Mouse (Mus musculus): ENCODE measurements around the gene Snx33. TPM values are rescaled to one million over a fixed set of nuclear protein-coding genes. Genes with fewer than 3 reads are reported as not detected.
"Not testable (repeated sequence)": the region's sequence is repeated elsewhere in the genome, so short reads cannot be mapped to it uniquely, and the experiment has no call there.

Snx33 gene
- 4.7 and 4.8 TPM in 2 replicates for total RNA-seq (2017)

DNA sequence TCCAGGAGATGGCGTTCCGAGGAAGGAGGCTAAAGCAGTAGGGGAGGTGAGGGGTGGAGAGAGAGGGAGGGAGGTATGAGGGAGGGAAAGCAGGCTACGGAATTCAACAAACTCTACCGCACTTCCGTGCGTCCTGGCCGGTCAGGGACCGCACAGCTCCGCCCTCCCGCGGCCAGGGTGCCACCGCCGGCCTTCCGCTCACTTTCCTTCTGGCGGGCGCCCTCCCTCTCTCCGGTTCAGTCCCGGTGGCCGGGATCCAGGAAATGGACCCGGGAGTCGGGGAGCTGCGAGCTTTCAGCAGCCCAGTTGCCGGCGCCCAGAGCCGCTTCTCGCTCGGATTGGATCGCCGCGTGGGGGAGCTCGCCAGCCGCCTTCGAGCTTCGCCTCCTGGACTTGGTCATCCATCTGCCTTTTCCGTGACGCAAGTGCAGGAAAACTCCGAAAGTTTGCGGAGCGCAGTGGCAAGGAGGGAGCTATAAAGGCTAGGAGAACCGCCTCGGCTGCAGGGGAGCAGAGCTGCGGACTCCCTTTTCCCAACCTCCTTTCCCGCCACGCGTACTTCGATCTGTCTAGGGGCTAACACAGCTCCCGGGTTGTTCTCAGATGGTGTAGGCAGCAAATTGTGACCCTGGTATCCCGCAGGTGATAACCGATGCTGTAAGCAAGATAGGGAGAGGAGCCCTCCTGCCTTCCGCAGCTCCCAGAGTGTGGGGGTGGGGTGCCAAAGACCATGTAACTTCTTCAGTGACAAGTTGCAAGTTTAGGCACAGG is at the start of gene Snx33:
Snx33 (minus strand) TSS at position 331 of the 771 bp plus-strand sequence.
- peak; percentile 71 for ATAC-seq (replicated peaks; ENCODE audit: low read depth, poor library complexity, severe bottlenecking)

DNA sequence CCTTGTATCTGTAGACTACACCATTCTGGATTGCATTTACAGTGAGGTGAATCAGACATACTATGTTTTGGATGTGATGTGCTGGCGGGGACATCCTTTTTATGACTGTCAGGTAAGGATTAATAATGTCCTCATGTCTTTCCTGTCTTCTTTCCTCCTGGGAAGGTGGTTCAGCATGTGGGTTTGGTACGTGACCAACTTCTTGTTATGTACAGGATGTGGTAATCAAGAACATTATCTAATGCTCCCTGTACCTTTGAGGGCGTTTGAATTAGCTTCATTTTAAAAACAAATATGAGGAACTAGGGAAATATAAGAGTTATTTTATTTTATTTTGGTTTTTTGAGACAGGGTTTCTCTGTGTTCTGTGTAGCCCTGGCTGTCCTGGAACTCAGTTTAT is 47.0 kb upstream of the Snx33 start:
- no peak for ATAC-seq (replicated peaks; ENCODE audit: low read depth, poor library complexity, severe bottlenecking)

DNA sequence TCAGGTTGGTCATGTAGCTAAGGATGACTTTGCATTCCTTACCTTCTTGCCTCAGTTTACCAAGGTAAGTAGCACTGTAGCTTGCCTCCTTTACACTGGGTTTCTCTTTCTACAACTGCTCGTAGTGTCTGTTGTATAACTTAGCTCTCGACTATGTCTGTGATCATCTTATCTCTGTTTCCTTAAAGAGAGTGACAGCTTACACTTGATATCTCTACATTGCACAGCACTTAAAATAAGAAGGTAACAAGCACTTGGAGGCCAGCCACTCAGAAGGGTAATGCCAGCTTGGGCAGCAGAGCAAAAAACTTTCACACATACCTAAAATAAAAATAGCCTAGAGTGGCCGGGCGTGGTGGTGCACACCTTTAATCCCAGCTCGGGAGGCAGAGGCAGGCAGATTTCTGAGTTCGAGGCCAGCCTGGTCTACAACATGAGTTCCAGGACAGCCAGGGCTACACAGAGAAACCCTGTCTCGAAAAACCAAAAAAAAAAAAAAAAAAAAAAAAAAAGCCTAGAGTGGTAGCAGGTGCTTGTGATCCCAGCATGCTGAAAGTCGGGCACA is 45.9 kb upstream of the Snx33 start:
- ATAC-seq (replicated peaks; ENCODE audit: low read depth, poor library complexity, severe bottlenecking) = no peak

DNA sequence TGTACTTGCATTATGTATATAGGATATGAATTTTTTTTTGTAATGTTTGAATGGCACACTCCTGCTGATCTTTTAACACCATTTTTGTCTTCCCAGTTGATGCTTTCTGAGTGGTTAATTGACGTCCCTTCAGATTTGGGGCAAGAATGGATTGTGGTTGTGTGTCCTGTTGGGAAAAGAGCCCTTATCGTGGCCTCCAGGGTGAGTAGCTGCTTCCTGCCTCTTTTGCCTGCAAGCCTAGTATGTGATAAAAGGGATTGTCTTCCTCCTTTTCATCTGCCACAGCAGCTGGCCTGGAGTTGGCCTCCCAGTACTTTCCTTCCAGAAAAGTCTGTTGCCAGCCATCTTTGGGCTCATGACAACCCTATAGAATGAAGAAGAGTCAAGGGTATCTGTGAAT is 42.0 kb upstream of the Snx33 start:
- ATAC-seq (replicated peaks; ENCODE audit: low read depth, poor library complexity, severe bottlenecking) = peak; percentile 52; the same call in 1 of the 2 replicates

DNA sequence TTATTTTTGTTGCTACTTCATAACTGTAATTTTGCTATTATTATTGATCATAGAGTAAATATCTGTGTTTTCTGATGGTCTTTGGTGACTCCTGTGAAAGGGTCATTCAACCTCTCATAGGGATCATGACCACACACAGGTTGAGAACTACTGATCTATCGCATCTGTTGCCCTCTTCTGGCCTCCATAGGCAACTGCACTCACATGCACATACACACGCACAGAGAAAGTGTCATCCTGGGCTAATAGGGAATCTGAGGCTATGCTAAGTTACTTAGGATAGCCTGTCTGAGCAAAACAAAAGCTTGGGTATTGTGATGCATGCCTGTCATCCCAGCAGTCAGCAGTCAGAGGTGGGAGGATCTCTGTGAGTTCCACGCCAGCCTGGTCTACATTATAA is 33.4 kb upstream of the Snx33 start:
- ATAC-seq (replicated peaks; ENCODE audit: low read depth, poor library complexity, severe bottlenecking) = no peak

DNA sequence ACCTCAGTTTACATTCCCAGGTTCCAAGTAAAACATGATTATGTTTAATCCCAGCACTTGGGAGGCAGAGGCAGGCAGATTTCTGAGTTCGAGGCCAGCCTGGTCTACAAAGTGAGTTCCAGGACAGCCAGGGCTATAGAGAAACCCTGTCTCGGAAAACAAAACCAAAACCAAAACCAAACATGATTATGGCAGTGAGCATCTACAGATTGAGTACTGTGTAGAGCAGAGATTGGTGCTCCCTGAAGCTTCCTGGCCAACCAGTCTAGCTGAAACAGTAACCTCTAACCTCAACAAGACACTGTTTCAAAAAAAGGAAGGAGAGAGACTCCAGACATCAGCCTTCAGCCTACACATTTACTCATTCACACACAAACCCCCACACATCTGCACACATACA is 30.5 kb upstream of the Snx33 start:
- ATAC-seq (replicated peaks; ENCODE audit: low read depth, poor library complexity, severe bottlenecking) = no peak

DNA sequence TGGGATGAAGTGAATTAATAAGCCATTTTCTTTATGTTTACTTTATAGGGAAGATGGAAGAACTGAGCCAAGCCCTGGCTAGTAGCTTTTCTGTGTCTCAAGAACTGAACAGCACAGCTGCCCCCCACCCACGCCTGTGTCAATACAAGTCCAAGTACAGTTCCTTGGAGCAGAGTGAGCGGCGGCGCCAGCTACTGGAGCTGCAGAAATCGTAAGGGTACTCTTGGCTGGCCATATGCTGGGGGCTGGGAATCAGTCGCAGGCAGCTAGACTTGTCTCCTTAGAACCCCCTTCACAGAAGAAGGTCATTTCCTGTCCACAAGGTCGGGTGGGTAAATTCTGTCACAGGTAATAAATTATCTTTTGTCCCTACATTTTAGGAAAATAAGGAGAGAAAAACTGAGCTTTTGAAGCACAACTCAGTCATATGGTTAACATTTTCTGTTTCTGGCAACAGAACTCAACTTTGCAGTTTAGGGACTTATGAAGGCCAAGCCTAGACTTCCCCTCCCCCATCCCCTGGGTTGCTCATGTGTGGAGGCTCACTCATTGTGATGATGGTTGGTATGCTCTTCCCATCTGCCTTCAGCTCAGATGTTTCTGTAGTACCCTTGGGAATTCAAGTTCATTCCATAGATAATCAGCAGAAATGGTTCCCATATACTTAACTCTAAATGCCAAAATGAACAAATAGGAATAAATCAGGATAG is 28.9 kb upstream of the Snx33 start:
- no peak for ATAC-seq (replicated peaks; ENCODE audit: low read depth, poor library complexity, severe bottlenecking)

DNA sequence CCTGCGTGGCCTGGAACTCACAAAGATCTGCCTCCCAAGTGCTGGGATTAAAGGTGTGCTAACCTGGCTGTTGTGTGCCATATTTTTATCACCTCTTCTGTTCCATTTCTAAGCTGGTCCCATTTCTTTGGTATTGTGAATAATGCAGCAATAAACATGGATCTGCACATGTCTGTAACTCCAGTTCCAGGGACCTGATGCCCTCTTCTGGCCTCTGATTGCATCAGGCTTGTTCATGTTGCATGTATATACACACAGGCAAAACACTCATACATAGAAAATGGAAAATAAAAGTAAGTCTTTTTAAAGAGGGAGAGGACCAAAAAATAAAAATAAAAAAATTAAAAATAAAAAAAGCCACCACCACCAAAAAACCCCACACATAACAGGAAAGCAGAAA is 25.4 kb upstream of the Snx33 start:
- ATAC-seq (replicated peaks; ENCODE audit: low read depth, poor library complexity, severe bottlenecking) = no peak

DNA sequence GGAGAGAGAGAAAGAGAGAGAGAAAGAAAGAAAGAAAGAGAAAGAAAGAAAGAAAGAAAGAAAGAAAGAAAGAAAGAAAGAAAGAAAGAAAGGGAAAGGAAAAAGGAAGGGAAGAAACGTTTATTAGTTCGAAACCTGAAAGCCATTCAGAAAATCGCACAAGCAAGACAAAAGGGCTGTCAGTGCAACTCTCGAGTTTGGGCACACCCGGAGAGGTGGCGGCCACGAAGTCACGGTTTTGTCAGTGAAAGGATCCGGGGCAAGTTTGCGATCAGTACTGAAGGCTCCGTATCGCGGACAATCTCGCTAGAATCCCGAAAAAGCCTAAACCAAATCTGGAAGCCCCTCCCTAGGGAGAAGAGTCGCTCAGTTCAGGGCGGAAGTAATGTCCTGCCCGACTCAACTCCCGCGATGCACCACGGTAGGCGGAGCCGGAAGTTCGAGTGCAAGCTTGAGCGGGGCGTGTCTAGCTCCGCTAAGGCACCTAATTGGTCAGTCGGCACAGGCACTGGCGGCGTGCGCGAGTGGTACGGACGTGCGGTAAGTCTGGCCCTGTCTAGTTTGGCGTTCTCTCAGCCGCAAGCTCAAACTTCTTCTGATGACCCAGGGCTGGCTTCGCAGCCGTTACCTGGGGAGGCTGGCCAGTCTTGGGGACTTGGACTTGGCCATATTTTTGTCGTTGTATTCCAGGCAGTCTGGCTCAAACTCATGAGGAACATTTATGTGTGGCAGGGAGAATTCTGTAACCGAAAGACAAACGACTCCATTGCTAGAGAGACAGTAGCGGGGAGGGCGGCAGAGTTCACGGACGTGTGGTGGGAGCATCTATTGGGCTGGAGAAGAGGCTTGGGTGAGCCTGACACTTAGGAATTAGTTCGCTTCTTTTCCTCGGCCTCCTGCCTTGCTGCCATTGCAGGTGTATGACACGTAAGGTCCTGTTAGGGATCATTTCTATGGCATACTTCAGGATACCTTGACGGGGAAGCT is 22.5 kb upstream of the Snx33 start, which contains the start of gene Snupn:
Snupn (plus strand) TSS at position 465 of the 987 bp plus-strand sequence.
- ATAC-seq (replicated peaks; ENCODE audit: low read depth, poor library complexity, severe bottlenecking) = peak; percentile 100

DNA sequence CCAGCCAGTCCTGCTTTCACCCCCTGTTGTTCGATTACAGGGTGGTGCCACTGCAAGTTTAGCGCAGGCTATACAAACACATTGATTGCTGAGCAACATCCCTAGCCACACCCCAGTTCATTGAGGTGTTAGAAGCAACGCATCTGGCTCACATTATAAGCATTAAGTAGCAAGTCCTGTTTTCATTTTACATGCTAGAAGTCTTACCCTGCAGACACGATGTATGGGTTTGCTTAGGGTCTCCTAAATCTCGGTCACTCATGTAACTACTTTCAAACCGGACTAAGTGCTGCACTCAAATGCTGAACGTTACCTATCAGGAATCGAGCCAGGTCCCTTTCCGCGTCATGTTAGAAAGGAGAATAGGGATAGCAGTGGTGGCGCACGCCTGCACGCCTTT is 21.6 kb upstream of the Snx33 start:
- no peak for ATAC-seq (replicated peaks; ENCODE audit: low read depth, poor library complexity, severe bottlenecking)

DNA sequence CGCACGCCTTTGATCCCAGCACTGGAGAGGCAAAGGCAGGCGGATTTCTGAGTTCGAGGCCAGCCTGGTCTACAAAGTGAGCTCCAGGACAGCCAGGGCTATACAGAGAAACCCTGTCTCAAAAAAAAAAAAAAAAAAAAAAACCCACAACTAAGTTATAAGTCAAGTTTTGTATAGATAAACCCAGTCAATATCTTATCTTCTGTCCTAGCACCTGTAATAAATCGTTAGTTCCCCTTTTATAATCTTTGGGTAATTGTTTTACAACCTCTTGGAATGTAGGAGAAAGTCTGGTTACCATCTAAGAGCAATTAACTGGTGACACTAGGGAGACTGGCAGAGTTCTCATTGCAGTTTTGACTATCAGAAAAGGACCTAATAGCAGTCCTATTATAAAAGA is 20.5 kb upstream of the Snx33 start:
- not testable (repeated sequence) for ATAC-seq (replicated peaks; ENCODE audit: low read depth, poor library complexity, severe bottlenecking)

DNA sequence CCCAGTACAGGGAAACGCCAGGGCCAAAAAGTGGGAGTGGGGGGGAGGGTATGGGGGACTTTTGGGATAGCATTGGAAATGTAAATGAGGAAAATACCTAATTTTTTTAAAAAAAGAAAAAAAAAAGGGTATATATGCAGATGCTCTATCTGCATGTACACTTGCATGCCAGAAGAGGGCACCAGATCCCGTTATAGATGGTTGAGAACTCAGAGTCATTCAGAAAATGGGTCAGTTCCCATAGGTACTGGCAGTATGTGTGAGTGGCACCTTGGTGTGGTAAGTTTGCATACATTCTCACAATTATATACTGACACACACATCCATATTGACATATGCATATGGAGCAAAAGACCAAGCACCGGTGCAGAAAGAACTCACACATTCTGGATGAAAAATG is 19.3 kb upstream of the Snx33 start:
- ATAC-seq (replicated peaks; ENCODE audit: low read depth, poor library complexity, severe bottlenecking) = 0 out of 2 replicates have a peak, but pooled peaks have one; percentile 27

DNA sequence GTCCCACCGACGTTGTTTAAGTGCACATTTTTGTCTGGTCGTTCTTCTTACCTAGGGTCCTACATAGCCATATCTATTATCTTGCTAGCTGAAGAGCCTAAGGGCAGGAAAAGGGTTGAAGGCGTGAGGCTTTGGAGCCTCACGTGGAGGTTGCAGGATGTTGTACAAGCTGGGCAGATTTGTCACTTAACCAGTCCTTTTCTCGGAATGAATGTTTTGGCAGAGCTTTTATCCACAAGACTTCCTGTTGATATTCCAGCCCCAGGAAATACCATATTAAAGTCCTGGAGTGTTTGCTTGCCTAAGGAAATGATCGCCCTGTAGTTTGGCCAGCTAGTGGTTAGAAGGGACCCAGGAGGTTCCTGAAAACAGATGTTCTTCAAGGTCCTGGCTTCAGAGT is 10.2 kb upstream of the Snx33 start:
- no peak for ATAC-seq (replicated peaks; ENCODE audit: low read depth, poor library complexity, severe bottlenecking)

DNA sequence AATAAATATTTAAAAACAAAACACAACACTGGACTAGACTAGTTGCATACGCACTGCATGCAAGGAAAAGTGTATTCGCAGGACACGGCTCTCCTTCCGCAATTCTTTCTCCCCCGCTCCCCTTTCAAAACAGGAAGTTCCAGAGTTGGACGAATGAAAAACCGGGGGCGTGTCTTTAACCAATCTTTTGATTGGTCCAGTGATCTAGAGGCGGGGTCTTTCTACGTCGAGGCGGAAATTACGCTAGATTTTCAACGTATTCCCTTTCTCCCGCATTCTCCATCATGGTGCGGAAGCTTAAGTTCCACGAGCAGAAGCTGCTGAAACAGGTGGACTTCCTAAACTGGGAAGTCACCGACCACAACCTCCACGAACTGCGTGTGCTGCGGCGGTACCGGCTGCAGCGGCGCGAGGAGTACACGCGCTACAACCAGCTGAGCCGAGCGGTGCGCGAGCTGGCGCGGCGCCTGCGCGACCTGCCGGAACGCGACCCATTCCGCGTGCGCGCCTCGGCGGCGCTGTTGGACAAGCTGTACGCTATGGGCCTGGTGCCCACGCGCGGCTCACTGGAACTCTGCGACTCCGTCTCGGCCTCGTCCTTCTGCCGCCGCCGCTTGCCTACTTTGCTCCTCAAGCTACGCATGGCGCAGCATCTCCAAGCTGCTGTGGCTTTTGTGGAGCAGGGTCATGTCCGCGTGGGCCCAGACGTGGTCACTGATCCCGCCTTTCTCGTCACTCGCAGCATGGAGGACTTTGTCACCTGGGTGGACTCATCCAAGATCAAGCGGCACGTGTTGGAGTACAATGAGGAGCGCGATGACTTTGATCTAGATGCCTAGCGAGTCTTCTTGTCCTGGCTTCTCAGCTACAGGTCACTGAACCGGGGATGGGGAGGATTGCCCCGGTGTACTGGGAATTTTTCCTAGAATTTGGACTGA is 9.3 kb upstream of the Snx33 start, which contains the start of gene Imp3:
Imp3 (plus strand) TSS at position 253 of the 938 bp plus-strand sequence.
- peak; percentile 88 for ATAC-seq (replicated peaks; ENCODE audit: low read depth, poor library complexity, severe bottlenecking)

DNA sequence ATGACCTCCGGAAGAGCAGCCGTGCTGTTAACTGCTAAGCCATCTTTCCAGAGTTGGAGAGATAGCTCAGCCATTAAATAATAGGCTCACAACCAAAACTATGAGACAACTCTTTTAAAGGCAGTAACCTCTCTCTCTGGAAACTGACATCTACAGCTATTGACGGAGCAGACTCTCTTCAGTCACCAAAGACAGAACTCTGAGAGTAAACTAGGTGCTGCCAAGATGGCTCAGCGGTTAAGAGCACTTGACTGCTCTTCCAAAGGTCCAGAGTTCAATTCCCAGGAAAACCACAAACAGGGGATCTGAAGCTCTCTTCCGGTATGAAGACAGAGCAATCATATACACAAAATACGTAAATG is 8.7 kb upstream of the Snx33 start:
- ATAC-seq (replicated peaks; ENCODE audit: low read depth, poor library complexity, severe bottlenecking) = no peak

DNA sequence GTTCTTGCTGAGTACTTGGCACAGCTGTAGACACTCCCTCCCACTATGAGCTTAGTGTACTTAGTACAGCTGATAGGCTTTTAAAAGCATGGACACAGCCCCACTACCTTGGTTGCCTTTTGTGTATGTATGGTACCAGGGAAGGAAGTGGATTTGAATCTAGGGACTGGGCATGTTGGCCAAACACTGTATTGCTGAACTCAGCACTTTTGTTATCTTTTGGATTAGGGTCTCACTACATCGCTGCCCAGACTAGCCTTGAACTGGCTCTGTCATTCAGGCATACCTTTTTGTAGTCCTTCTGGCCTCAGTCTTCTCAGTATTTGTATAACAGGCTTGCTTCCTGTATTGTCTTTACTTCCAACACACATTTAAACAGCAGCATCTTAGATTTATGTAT is 2.4 kb upstream of the Snx33 start:
- no peak for ATAC-seq (replicated peaks; ENCODE audit: low read depth, poor library complexity, severe bottlenecking)

DNA sequence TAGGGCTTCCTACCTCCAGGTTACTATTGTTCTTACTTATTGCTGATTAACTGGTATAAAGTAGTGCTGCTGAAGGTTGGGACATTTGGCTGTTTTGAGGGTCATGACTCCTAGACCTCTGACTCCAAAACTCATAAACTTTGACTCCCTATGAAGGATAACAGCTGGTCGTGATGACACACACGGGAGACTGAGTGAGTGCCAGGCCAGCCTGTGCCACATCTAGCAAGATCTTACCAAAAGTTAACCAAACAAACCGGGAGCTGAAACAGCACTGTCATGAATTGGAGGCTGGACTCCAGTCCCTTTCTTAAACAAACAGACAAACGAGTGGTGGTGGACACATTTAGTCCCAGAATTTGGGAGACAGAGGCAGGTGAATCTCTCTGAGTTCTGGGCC is 1.3 kb upstream of the Snx33 start:
- ATAC-seq (replicated peaks; ENCODE audit: low read depth, poor library complexity, severe bottlenecking) = no peak

DNA sequence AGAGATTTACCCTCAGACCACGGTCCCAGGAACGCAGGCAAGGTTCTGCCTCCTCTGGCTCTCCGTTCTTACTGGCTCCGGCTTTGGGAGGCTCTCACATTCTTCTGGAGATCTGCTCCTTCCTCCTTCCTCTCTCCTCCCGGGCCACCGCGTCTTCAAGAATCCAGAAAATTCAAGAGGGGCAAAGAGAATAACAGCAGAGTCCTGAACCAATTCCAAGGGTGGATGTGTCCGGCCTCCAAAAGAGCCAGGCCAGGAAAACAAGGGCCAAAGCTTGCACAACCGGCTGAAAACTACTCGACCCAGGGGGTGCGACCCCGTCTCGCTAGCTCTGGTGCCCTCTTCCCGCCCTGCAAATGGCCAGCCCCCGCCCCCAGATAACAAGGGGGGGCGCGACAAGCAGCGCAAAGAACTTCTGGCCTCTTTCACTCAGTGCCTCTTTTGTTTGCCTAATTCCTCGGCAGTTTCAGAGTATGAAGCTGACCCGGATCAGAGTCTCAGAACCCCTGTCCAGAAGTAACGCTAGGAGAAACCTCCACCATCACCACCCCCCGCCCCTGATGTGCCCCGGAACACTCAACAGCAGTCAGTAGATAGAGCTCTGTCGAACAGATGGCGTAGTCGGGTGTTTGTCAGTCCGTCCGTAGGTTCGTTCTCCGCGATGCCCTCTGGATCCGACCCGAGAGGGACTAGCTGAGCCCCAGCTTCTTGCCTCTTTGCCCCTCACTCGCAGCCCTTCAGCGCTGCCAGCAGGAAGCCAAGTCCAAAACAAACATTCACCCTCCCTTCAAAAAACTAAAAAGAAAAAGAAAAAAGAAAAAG is 769 bp downstream of the Snx33 start:
- 0 out of 2 replicates have a peak, but pooled peaks have one; percentile 10 for ATAC-seq (replicated peaks; ENCODE audit: low read depth, poor library complexity, severe bottlenecking)

Measured in common myeloid progenitor, adult 5-6 weeks (primary cell).